Mouse (Mus musculus) MEL (cell line): ENCODE data around the gene Aunip.

Source experiments
- CTCF ChIP-seq, 3 experiments: IDR thresholded peaks in 2 of 3; conservative IDR thresholded peaks in 1 of 3; 2 replicates each; pipeline ENCODE4 v1.5.1; 2011 to 2012; ENCODE audit warnings: low read length in 3 of 3, low read depth in 2 of 3, mild to moderate bottlenecking in 2 of 3, improper control_type of control experiment in 1 of 3, inconsistent platforms in 1 of 3, mixed read lengths in 1 of 3, moderate library complexity in 1 of 3; ENCODE audit not compliant: control insufficient read depth in 1 of 3, insufficient read depth in 1 of 3, poor library complexity in 1 of 3, severe bottlenecking in 1 of 3
- GABPA ChIP-seq: IDR thresholded peaks from 2 replicates; pipeline ENCODE4 v1.6.1; 2012; ENCODE audit warnings: low read depth, mild to moderate bottlenecking, inconsistent platforms, low read length, improper control_type of control experiment, moderate library complexity
- JUND ChIP-seq: IDR thresholded peaks from 2 replicates; pipeline ENCODE4 v1.6.1; 2011; ENCODE audit warnings: low read depth, mild to moderate bottlenecking, improper control_type of control experiment, low read length
- NRF1 ChIP-seq: IDR thresholded peaks from 2 replicates; pipeline ENCODE4 v1.6.1; 2014; ENCODE audit warnings: low read depth, mild to moderate bottlenecking, inconsistent platforms, low read length, improper control_type of control experiment, moderate library complexity; ENCODE audit not compliant: poor library complexity, insufficient read depth, severe bottlenecking
- POLR2A ChIP-seq, 2 experiments: IDR thresholded peaks; 2 replicates each; pipeline ENCODE4 v1.6.1; 2011 to 2012; ENCODE audit warnings: low read length in 2 of 2, mild to moderate bottlenecking in 2 of 2, control low read depth in 1 of 2, improper control_type of control experiment in 1 of 2, low read depth in 1 of 2, moderate library complexity in 1 of 2; ENCODE audit not compliant: control insufficient read depth in 1 of 2, insufficient read depth in 1 of 2, poor library complexity in 1 of 2
- POLR2AphosphoS2 ChIP-seq: IDR thresholded peaks from 2 replicates; pipeline ENCODE4 v1.6.1; 2011; ENCODE audit warnings: low read length, improper control_type of control experiment

GRCm38 (mm10) chr4:134543261-134543660 is 32.5 kb downstream of the Aunip start:
- TF ChIP-seq CTCF (IDR thresholded peaks at IDR 0.05 in 2 of 3, conservative IDR thresholded peaks at IDR 0.05 in 1 of 3; ENCODE audit: control insufficient read depth in 1 of 3, insufficient read depth in 1 of 3, low read depth in 2 of 3, low read length in 3 of 3, poor library complexity in 1 of 3, severe bottlenecking in 1 of 3) (peak; percentile 96 to 98 (median 97)), POLR2AphosphoS2 (no peak), POLR2A (IDR thresholded peaks at IDR 0.05; ENCODE audit: control insufficient read depth in 1 of 2, insufficient read depth in 1 of 2, low read depth in 1 of 2, low read length in 2 of 2, poor library complexity in 1 of 2) (no peak), GABPA (no peak), NRF1 (no peak), JUND (no peak)
